Mouse (Mus musculus) right cerebral cortex, postnatal 14 days (tissue): ENCODE measurements at regions not wholly inside any gene's neighbourhood (a gene's known extent, or its start where the extent isn't known, plus 50 kb on each side); places are given as distances from the start of the nearest gene placed in this dataset.

ENCODE experiments used
- DNase-seq: peaks from one replicate; pipeline ENCODE4 v3.0.0; 2022

DNA sequence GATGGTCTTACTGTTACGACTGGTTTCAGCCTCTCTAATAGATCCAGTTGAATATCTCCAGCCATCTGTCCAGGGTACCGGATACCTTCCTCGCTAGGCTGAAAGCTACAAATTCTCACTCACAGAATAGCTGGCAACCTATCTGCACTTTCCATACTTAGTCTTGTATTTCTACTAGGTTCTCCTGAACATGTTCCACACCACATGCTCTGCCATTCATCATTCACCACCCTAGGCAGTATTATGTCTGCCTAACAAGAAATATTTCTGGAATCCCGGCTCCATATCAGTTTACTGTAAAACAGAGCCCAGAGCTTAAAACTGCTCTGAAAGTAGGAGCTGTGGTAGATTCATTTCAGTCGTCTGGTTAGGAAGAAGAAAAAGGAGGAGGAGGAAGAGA, 1224.5 kb upstream of the Lrrc6 start:
- DNase-seq: no peak

DNA sequence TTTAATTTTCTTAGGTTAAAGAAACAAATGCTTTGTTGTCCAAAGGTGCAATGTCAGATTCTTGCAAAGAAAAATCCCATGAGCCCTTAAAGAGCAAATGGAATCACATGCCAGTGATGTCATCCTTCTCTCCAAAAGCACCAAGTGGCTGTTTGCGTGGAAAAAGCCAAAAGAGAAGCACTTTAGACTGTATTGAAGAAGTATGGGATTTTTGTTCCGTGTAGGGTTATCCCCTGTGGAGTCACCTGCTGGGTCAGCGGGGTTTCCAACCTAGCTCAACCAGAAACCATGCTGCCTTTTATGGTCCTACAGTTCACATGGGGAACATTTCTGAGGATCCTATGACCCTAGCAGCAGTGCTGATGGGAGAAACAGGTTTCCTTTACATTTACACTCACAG, 1213.5 kb upstream of the Lrrc6 start:
- no peak for DNase-seq

DNA sequence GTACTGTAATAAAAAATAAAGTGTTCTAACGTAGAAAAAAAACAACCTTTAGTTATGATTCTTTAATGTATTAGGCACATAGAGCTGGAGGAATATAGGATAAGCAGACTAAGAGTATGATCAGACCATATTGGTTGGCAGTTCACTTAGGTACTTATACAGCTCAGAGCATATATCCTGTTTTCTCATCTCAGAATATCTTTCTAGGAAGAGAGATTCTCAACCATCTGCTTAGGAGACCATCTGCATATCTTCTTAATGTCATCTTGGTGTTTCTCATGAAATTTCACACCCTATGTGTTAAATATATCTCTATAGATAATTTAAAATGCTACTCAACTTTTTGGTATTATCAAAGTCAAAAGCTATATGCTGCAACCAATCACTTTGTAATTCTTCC, 1185.4 kb upstream of the Lrrc6 start:
- no peak for DNase-seq

DNA sequence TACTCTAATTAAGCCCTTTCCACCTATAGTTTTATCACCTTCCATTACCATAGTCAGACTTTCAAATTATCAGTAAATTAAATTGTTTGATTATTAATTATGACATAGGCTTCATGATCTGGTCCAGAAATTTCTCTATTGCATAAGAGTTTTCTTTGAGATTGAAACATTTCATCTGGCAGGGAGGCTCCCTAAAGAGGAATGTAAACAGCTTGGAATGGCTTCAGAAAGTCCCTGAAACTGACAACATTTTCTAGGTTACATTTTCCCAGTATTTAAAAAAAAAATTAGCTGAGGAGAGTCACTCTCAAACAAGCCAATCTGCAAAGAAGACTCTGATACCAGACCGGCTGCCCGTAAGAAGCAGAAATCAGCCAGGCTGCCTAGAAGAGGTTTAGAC, 1172.6 kb upstream of the Lrrc6 start:
- DNase-seq: no peak

DNA sequence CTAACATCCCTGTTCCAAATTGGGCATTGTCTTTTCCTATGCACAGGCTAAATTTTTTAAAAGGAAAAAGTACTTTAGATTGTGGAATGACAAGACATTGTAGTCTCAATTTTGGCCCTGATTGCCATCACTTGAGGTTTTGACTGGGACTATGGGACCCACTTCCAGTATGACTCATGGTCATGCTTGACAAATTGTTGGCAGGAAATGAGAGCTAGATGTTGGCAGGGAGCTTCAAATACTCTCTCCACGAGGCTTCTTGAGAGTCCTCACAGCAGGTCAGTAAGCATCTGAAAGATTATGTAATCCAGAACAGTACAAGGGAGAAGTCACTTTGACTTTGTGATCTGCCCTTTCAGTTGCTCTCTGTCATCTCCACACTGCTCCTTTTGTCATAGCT, 1135.4 kb upstream of the Lrrc6 start:
- no peak for DNase-seq

DNA sequence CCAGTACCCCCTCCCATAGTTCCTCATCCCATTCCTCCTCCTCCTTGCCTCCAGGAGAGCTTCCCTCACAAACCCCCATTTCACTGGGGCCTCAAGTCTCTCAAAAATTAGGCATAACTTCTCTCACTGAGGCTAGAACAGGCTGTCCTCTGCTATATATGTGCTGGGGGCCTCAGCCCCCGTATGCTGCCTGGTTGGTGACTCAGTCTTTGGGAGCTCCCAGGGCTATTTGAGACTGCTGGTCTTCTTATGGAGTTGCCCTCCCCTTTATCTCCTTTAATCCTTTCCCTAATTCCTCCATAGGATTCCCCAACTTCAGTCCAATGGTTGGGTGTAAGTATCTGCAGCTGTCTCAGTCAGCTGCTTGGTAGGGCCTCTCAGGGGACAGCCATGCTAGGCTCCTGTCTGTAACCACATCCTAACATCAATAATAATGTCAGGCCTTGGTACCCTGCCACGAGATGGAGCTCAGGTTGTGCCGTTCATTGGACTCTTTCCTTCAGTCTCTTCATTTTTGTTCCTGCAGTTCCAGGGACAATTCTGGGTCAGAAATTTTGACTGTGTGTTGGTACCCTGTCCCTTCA, 1126.1 kb upstream of the Lrrc6 start:
- no peak for DNase-seq

DNA sequence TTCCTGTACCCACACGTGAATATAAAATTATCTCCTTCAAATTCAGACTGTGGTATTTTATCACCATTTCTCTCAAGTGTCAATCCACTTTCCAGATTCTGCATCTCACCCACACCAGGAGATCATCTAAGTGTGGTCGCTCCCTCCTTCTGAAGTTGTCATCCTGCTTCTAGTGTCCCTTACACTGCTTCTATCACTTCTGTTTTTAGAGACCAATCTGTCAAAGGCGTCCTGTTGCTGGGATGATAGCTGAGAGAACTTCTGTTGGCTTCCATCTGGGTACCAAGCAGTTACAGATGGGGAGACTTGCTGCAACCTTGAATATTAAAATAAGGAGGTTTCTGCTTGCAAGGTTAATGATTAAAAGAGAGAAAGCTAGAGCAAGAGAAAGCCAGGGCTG, 1111.2 kb upstream of the Lrrc6 start:
- DNase-seq: no peak

DNA sequence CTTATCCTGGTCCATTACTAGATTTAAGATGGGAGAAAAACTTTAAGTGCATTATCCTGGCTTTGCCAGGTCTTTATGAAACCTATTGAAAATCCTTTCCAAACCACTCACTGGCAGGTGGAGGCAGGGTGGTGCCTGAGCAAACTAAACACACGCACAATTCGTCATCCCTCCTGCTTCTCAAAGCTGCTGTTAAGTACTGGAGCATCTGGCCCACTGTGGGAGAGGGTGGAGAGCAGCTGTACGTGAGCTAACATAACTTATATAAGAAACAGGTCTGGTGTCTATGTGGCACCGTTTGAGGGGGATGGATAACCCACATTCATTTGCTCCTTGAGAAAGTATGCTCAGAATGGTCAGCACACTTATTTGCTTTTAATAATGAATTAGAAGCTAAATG, 1097.7 kb upstream of the Lrrc6 start:
- no peak for DNase-seq

DNA sequence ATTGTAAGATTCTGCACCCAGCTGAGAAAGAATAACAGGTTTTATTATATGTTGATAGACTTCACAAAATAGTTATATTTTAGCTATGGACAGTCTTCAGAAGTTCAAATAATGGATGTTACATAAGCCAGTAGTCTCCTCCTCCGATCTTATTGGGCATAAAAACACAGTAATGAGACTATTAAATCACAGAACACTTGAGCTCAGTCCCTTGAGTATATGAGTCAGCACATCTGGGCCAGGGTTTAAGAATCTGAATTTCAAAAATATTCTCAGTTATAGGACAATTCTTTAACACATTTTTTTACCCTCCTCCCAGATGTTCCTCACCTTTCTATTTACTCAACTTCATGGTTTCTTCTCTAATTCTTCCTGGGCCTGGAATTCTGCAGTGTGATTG, 1075.9 kb upstream of the Lrrc6 start:
- DNase-seq: no peak

DNA sequence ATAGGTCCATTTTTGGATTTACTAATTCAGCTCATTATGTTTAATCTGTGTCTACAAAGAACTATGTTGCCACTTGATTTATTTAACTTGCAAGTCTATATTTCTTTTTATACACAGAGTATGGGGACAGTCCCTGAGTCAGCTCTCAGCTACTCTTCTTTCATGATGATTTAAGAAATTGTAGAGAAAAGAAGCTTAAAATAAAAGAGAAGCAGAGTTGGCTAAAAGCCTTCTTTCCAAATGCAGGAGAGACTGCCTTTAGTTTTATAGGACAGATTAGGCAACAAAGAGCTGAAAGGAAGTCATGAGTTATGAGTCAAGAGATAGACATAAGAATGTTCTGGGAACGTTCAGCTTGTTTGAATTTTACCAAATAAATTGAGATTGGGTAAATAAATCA, 1070.9 kb upstream of the Lrrc6 start:
- DNase-seq: no peak

DNA sequence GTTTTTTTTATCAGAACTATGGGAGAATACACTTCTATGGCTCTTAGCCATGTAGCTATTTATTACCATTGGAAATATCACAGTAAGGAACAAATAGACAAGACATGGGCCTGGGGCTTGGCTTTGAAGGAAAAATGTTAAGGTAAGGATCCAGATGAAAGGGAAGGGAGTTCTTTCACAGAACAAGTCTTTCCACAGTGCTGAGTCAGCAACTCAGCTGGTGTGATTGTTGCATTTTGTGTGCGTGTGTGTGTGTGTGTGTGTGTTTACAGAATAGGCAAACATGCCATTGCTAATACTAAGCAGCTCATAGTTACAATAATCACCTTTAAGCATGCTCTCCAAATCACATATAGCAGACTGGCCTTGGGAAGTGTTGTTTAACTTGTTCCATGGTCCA, 1056.6 kb upstream of the Lrrc6 start:
- DNase-seq: no peak

DNA sequence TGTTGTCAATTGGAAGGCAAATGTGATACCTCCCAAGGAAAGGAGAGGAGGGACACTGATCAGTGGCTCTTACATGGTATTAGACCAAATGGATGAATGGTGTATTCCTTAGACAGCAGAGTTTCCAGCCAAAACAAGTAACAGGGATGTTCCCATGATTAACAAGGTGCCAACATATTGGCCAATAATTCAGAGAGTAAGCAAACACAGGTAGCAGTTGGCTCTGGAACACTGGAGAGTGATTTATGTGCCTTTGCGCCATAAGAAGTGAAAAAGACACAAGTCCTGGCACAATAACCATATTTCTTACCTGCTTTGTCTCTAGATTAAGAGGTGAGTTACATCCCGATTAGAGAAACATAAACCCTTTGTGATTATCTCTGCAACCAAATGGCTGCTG, 1051.2 kb upstream of the Lrrc6 start:
- no peak for DNase-seq

DNA sequence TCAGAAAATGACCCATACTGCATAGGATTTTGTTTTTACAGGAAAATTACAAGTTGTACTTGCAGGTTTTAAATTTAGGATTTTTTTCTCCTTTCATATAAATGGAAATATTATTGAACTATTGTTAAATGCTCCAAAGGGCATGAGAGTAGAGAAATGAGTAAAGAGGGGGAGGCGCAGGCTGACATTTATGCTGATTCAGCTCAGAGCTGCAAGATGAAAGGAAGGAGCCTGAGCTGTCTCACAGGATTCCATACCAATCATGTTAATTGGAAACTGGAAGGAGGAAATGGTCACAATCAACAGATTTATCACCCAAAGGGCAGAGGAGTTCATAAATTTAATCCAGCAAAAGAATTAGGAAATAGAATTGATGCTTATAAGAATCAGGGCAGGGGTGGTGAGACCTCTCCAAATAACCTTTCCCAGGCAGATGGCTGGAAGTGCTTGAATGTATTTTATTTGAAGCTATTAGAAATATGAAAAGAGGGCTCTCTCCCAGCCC, 1046.2 kb upstream of the Lrrc6 start:
- DNase-seq: no peak

DNA sequence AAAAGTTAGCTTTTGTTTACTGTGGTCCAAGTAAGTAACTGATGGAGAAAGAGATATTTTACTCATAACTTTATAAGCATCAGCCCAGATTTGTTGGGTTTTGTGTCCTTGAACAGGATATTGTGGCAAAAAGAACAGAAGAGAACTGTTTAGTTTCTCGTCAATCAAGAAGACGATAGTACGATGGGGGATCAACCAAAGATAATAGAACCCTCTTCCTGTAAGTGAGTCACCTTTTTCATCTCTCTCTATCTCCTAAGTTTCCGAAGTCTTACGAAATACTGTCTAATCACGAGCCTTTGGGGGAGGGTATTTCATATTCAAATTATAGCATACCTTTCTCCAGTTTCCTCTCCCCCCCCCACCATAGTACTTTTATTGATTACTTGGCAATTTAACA, 1045.0 kb upstream of the Lrrc6 start:
- no peak for DNase-seq

DNA sequence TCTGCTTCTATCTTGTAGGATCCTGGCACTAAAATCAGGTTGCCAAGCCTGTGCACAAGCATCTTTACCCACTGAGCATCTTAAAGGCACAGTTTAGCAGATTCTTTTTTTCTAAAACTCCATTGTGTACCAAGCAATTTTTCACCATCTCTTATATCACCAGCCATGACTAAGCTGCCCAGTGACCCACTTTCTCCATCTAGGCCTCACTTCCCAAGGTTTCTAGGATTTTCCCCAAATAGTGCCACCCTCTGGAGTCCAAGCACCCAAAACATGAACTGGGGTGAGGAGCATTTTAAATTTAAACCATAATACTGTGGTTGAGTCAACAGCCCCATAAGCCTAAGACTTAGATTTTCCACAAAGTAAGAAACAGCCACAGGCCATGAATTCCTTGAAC, 1013.0 kb upstream of the Lrrc6 start:
- no peak for DNase-seq

DNA sequence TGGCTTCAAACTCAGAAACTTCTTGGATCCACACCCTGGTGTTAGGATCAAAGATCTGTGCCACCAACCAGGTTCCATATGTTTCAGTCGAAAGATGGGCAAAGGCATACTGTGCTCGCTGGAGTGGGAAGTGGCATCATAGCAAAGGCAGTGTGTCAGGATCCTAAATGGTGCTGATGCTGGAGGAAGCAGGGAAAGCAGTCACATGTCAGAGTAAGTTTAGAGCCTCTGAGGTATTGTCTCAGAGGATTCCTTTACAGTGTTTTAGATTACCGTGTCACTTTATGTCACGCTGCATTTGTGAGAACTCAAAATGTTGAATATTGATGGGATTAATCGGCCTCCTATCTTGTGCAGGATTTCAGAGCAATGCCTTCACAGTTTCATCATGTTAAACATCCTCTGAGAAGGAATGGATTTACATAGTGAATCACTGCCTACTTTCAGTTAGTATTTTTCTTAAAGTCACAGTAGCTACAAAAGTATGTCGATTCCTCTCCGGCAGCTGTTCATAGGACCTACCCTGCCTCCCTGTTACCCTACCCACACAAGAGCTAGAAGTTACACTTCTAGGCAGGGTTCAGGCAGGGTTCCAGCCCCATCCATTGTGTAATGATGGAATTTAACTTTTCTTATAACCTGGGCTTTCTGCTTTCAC, 994.4 kb upstream of the Lrrc6 start:
- DNase-seq: no peak

DNA sequence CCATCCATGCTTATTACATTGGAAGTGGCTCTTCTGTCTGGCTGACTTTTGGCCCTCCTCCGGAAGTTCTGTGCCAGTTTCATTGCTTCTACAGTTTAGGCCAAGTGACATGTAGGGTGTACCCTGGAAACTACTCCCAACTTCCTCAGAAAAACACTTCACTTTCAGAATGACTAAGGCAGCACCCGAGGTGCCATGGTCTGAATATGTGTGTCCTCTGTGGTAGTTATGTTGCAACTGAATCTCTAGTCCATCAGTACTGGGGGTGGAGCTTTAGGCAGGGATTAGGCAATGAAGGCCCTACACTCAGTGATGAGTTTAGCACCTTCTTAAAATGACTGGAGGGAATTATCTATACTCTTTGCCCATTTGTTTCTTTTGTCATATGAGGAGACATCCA, 981.0 kb upstream of the Lrrc6 start:
- DNase-seq: no peak

DNA sequence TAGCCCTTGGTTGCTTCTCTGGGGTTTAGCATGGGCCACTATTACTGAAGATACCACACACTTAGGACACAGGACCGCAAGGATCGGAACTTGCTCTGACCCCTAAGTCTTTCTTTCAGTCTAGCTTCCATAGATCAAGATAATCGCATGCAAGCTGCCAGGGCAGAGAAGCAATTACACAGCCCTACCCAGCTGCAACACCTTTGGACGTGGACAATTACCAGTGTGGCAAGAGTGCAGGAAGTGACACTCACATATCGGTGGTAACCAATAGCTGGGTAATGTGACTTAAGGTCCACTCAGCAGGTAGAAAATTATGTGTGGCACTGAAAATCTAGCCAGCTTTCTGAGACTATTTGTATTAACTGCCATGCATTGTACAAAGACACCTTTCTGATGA, 973.6 kb upstream of the Lrrc6 start:
- DNase-seq: no peak

DNA sequence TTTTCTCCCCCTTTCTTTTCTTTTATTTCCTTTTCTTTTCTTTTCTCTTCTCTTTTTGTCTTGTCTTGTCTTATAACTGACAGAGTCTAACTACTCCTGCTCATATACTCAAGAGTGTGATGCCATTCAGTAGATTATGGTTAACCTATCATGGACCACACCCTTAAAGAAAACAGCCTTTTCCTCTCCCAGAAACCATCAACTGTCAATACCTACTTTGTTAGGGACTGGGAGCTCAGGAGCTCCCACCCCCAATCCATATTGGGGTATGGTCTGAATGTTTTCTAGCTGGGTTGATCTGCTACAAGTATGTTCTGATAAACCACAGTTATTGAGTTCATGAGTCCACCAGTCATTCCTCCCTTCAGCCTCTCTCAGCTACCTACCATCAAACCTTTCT, 972.3 kb upstream of the Lrrc6 start:
- DNase-seq: no peak

DNA sequence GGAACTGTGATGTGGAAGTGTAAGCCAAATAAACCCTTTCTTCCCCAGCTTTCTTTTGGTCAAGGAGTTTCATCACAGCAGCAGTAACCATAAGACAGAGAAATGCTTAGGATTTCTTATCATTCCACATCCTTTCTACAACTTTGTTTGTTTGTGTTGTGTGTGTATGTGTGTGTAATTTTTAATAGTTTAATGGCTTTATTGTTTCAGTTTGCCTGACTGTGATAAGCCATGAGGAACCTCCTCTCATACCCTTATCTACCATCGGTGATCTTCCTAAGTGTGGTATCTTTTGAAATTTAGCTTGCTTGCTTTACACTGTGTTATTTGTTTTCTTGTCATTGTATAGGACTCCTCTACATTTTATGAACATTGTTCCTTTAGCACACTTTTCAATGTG, 970.6 kb upstream of the Lrrc6 start:
- DNase-seq: no peak

DNA sequence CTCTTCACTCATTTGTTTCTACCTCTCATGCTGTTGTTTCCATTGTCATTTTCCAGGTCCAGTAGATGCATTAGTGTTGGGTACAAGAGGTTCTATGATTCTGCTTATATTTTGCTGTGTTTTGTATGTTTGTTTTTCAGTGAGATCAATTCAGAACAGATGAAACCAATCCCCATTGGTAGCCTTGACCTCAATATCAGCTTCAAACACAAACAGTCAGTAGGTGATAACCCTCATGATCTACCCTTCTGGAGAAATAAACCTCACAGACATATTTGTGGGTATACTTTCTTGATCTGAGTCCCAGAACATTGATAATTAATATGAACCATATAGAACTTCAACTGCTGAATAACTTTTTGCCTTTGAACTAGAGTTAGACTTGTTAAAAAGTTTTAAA, 969.3 kb upstream of the Lrrc6 start:
- DNase-seq: no peak

DNA sequence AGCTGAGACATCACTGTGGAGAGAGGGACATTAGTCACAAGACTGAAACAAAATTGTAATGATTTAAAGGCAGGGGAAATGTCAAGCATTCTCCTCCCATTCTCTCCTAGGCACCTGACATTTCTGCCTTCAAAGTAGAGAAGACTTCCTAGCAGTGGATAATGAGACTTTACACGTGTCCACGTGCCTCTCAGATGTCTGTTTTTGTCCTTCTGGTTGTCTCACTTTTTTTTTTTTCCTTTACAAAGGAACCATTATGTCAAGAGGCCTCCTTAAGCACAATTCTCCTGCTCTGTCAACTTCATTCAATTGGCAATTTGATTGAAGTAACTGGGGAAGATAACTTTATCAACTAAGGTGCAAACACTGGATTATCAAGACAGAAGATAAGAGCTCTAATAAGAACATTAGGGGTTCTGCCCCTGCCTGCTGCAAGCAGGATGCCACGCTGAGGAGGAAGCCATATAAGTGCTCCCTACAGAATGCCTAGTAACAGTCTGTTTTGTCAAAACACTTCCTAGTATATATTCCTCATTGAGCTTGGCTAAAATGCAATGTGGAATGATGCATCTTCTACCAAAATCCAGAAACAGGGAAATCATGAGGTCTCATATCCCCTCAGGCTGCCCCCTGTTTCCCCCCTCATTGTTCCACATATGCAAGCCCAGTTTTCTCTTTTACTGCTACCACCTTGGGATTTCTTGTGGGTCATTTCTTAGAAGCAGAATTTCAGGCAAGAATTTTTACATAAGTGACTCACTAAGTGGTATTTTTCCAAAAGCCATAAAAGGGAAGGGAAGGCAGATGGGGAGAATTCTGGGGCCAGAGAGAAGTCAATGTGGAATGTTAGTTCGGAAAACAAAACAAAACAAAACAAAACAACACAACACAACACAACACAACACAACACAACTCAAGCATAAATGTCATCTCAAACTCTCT, 967.0 kb upstream of the Lrrc6 start:
- DNase-seq: no peak

DNA sequence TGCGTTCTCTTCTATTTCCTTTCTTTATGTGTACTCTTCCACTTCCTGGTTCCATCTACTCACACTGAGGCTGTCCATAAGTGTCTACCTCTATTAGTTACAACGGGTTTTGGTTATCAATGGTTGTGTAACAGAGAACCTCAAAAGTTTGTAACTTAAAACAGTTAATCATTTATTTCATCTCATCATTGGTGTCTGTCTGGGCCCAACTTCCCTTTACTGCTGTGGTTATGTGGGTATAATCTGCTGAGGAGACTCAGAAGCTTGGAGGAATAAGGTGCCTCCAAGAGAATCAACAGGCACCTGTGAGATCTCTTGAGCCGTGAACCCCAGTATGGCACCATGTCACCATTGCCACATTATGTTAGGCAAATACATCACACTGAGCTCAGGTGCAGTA, 962.2 kb upstream of the Lrrc6 start:
- DNase-seq: no peak

DNA sequence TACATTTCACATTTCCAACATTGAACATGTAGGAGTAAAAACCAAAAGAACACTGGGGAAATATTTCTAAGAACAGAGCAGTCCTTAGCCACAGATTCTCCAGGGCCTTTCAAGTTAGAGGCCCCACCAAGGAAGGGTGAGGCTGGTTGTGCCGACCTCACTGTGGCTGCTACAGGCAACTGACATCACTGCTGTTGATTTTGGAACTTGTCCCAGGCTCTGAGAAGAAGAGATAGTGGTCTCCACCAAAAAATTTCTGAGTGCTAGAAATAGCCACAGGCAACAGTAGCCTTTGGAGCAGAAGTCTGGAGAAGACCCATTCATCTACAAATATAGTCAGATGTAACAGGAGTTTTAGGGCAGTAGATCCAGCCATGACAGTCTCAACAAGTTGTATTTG, 959.7 kb upstream of the Lrrc6 start:
- DNase-seq: no peak
